9 mouse cellular contexts compared by ENCODE assay signal in genomic region chr17:24851381-24852125, GRCm38 (mm10). TPM values are rescaled to one million over a fixed set of nuclear protein-coding genes. Genes with fewer than 3 reads are reported as not detected.
DNase-seq lines count a peak whose midpoint lies in the region; ATAC-seq lines count a peak whose summit lies in the region.
"Had no signal": no experiment of that assay in that cellular context is flagged by ENCODE, and none has a peak within 500 bp of the region (broad histone marks: within the 10 kb centered on the region; RNA-seq: fewer than 3 reads in every experiment).

No protein-coding gene starts in this region.

- intact Hi-C loops in left cerebral cortex, postnatal 36 days (cut with DNase I): loop anchor here (2.0 kb wide), 1 partner anchor 35 kb away; the partner anchor contains the start of genes Nubp2 and Spsb3

- no peaks in the 10 kb centered on the region for H3K4me1 ChIP-seq in hindbrain, embryonic 11.5 days (replicated peaks; ENCODE audit: control insufficient read depth, insufficient read depth, low read length)
- peaks cover 4% of the 10 kb centered on the region; the same call in 1 of the 2 replicates for H3K4me1 ChIP-seq in midbrain, embryonic 11.5 days (ENCODE audit: control insufficient read depth, insufficient read depth, low read length)

- no peak for ATAC-seq in hindbrain, embryonic 11.5 days (ENCODE audit: low FRiP score)
- ATAC-seq in midbrain, embryonic 11.5 days (ENCODE audit: low FRiP score): no peak
- no peak for ATAC-seq in megakaryocyte progenitor cell, adult 5-6 weeks (replicated peaks; ENCODE audit: poor library complexity)

- no peak overlapping the region for H3K9ac ChIP-seq in hindbrain, embryonic 11.5 days (ENCODE audit: low read depth, low read length)
- no peak overlapping the region for H3K9ac ChIP-seq in midbrain, embryonic 11.5 days (ENCODE audit: low read length)

- peak; percentile 18 to 26 for DNase-seq in heart, adult 18-20 months
- DNase-seq in heart, postnatal 4 days: no peak
- peak; percentile 12 for DNase-seq in MEL-GATA-1-ER (ENCODE audit: extremely low read depth, low read depth)
- no peak for DNase-seq in hindbrain, embryonic 11.5 days (ENCODE audit: low spot score)
- no peak for DNase-seq in midbrain, embryonic 11.5 days (ENCODE audit: low spot score, missing footprints)
- no peak for DNase-seq in embryo, embryonic 9.5 days (ENCODE audit: extremely low spot score)
- no peak for DNase-seq in left cerebral cortex, postnatal 36 days (ENCODE audit: low spot score in 2 of 2)
- DNase-seq: lung, adult 18-20 months had no signal

- H3K27me3 ChIP-seq in hindbrain, embryonic 11.5 days (ENCODE audit: control insufficient read depth, insufficient read depth, low read length): peaks cover 3% of the 10 kb centered on the region; the same call in 1 of the 2 replicates
- H3K27me3 ChIP-seq in midbrain, embryonic 11.5 days (ENCODE audit: control insufficient read depth, insufficient read depth, low read length): no peaks in the 10 kb centered on the region; the same call in 1 of the 2 replicates

- WGBS in hindbrain, embryonic 11.5 days: 82% methylated on average over 10 of the region's 10 CpGs
- WGBS in midbrain, embryonic 11.5 days: 77% methylated on average over 10 of the region's 10 CpGs

- H3K36me3 ChIP-seq in hindbrain, embryonic 11.5 days (ENCODE audit: control insufficient read depth, insufficient read depth, low read length): no peaks in the 10 kb centered on the region
- H3K36me3 ChIP-seq in midbrain, embryonic 11.5 days (ENCODE audit: control insufficient read depth, insufficient read depth, low read length): no peaks in the 10 kb centered on the region

- no peaks in the 10 kb centered on the region for H3K9me3 ChIP-seq in hindbrain, embryonic 11.5 days (ENCODE audit: control insufficient read depth, low read length)
- no peaks in the 10 kb centered on the region for H3K9me3 ChIP-seq in midbrain, embryonic 11.5 days (ENCODE audit: control insufficient read depth, low read length)

- H3K4me3 ChIP-seq in hindbrain, embryonic 11.5 days (ENCODE audit: low read depth, low read length): peak overlapping the region; percentile 76; the same call in 1 of the 2 replicates
- no peak overlapping the region for H3K4me3 ChIP-seq in midbrain, embryonic 11.5 days (ENCODE audit: low read depth, low read length)

- H3K27ac ChIP-seq in hindbrain, embryonic 11.5 days (ENCODE audit: low read depth, low read length): no peak overlapping the region
- H3K27ac ChIP-seq in midbrain, embryonic 11.5 days (ENCODE audit: low read depth, low read length): no peak overlapping the region

- no peak overlapping the region; the same call in 1 of the 2 replicates for H3K4me2 ChIP-seq in hindbrain, embryonic 11.5 days (replicated peaks; ENCODE audit: low read depth, low read length)
- H3K4me2 ChIP-seq in midbrain, embryonic 11.5 days: peak overlapping the region; percentile 72

RNA-seq across cellular contexts. Expression of gene Fahd1, which starts 1.4 kb away (rescaled TPM):
- total RNA-seq in heart, adult 18-20 months (2021): 10 to 100 TPM; 92.1 to 96.6 TPM
- total RNA-seq in heart, postnatal 4 days (2021): 10 to 100 TPM; 50.3 to 53.0 TPM
- polyA plus RNA-seq in hindbrain, embryonic 11.5 days (2014; fragmentation: Nextera tagmentation; extraction: Ambion mirVana): 18.4 and 23.5 TPM in 2 replicates
- 18.8 and 21.5 TPM in 2 replicates for polyA plus RNA-seq in midbrain, embryonic 11.5 days (2014; fragmentation: Nextera tagmentation; extraction: Ambion mirVana)
- 10.5 and 11.3 TPM in 2 replicates for total RNA-seq in megakaryocyte progenitor cell, adult 5-6 weeks (2015)
- total RNA-seq in megakaryocyte progenitor cell, adult 5-6 weeks (2017): 17.0 and 18.9 TPM in 2 replicates
- 10 to 100 TPM; 18.0 to 20.5 TPM for total RNA-seq in left cerebral cortex, postnatal 36 days (2021)

RNA-seq across cellular contexts. Expression of gene Hagh, which starts 11.6 kb away (rescaled TPM):
- 10 to 100 TPM; 86.0 to 91.0 TPM for total RNA-seq in heart, adult 18-20 months (2021)
- 10 to 100 TPM; 77.6 to 82.3 TPM for total RNA-seq in heart, postnatal 4 days (2021)
- 31.5 and 32.0 TPM in 2 replicates for polyA plus RNA-seq in hindbrain, embryonic 11.5 days (2014; fragmentation: Nextera tagmentation; extraction: Ambion mirVana)
- polyA plus RNA-seq in midbrain, embryonic 11.5 days (2014; fragmentation: Nextera tagmentation; extraction: Ambion mirVana): 28.2 and 31.0 TPM in 2 replicates
- total RNA-seq in megakaryocyte progenitor cell, adult 5-6 weeks (2015): 31.4 and 34.4 TPM in 2 replicates
- 36.0 TPM in 2 replicates for total RNA-seq in megakaryocyte progenitor cell, adult 5-6 weeks (2017)
- total RNA-seq in left cerebral cortex, postnatal 36 days (2021): 100 to 1,000 TPM; 134 to 153 TPM

RNA-seq across cellular contexts. Expression of gene Igfals, which starts 14.2 kb away (rescaled TPM):
- 10 to 100 TPM; 12.0 to 12.4 TPM for total RNA-seq in heart, adult 18-20 months (2021)
- total RNA-seq in heart, postnatal 4 days (2021): 1 to 10 TPM; 2.9 to 3.5 TPM
- polyA plus RNA-seq in hindbrain, embryonic 11.5 days (2014; fragmentation: Nextera tagmentation; extraction: Ambion mirVana): 0.12 and 0.40 TPM in 2 replicates
- 0.08 TPM in 1 of 2 replicates, not detected in the other for polyA plus RNA-seq in midbrain, embryonic 11.5 days (2014; fragmentation: Nextera tagmentation; extraction: Ambion mirVana)
- not detected in 2 replicates for total RNA-seq in megakaryocyte progenitor cell, adult 5-6 weeks (2015)
- total RNA-seq in megakaryocyte progenitor cell, adult 5-6 weeks (2017): not detected in 2 replicates
- not detected for total RNA-seq in left cerebral cortex, postnatal 36 days (2021)

RNA-seq across cellular contexts. Expression of gene Nubp2, which starts 34.6 kb away (rescaled TPM):
- 10 to 100 TPM; 20.0 to 21.3 TPM for total RNA-seq in heart, adult 18-20 months (2021)
- total RNA-seq in heart, postnatal 4 days (2021): 10 to 100 TPM; 25.6 to 27.0 TPM
- polyA plus RNA-seq in hindbrain, embryonic 11.5 days (2014; fragmentation: Nextera tagmentation; extraction: Ambion mirVana): 77.6 and 84.2 TPM in 2 replicates
- 70.4 and 73.8 TPM in 2 replicates for polyA plus RNA-seq in midbrain, embryonic 11.5 days (2014; fragmentation: Nextera tagmentation; extraction: Ambion mirVana)
- total RNA-seq in megakaryocyte progenitor cell, adult 5-6 weeks (2015): 103 and 114 TPM in 2 replicates
- 50.4 and 57.8 TPM in 2 replicates for total RNA-seq in megakaryocyte progenitor cell, adult 5-6 weeks (2017)
- 10 to 100 TPM; 31.4 to 34.8 TPM for total RNA-seq in left cerebral cortex, postnatal 36 days (2021)

RNA-seq across cellular contexts. Expression of gene Spsb3, which starts 34.9 kb away (rescaled TPM):
- 10 to 100 TPM; 28.1 to 34.0 TPM for total RNA-seq in heart, adult 18-20 months (2021)
- total RNA-seq in heart, postnatal 4 days (2021): 10 to 100 TPM; 34.8 to 38.6 TPM
- polyA plus RNA-seq in hindbrain, embryonic 11.5 days (2014; fragmentation: Nextera tagmentation; extraction: Ambion mirVana): 43.4 and 46.5 TPM in 2 replicates
- polyA plus RNA-seq in midbrain, embryonic 11.5 days (2014; fragmentation: Nextera tagmentation; extraction: Ambion mirVana): 37.3 and 44.4 TPM in 2 replicates
- total RNA-seq in megakaryocyte progenitor cell, adult 5-6 weeks (2015): 14.6 and 17.9 TPM in 2 replicates
- 13.9 and 15.3 TPM in 2 replicates for total RNA-seq in megakaryocyte progenitor cell, adult 5-6 weeks (2017)
- 10 to 100 TPM; 56.4 to 63.7 TPM for total RNA-seq in left cerebral cortex, postnatal 36 days (2021)

Comparison
In these comparisons a context has a peak if more than half of its experiments do, and no peak if none do; other contexts are left out.
1. DNase-seq: peak in heart, adult 18-20 months (2 of 2) and MEL-GATA-1-ER (single experiment); none in heart, postnatal 4 days (single experiment), hindbrain, embryonic 11.5 days (single experiment), midbrain, embryonic 11.5 days (single experiment), embryo, embryonic 9.5 days (single experiment) and left cerebral cortex, postnatal 36 days (0 of 2).